Mouse (Mus musculus) myocyte (in vitro differentiated cells): ENCODE results near the gene Ankrd55. TPM values are rescaled to one million over a fixed set of nuclear protein-coding genes. Genes with fewer than 3 reads are reported as not detected.

ENCODE experiments used
- H3K27me3 ChIP-seq: one replicate; pipeline ENCODE4 v1.6.1; 2011; ENCODE audit not compliant: control insufficient read depth, insufficient read depth, insufficient read length
- H3K36me3 ChIP-seq: one replicate; pipeline ENCODE4 v1.6.1; 2011; ENCODE audit not compliant: control insufficient read depth, insufficient read depth
- H3K4me2 ChIP-seq: one replicate; pipeline ENCODE4 v1.6.1; 2011; ENCODE audit warnings: low read depth, control low read depth
- H3K4me3 ChIP-seq: one replicate; pipeline ENCODE4 v1.5.1; 2011; ENCODE audit warnings: mild to moderate bottlenecking, control low read depth, moderate library complexity
- H3K79me2 ChIP-seq: one replicate; pipeline ENCODE4 v1.6.1; 2011; ENCODE audit not compliant: control insufficient read depth, insufficient read depth
- H3ac ChIP-seq: one replicate; pipeline ENCODE4 v1.6.1; 2011; ENCODE audit not compliant: control insufficient read depth, insufficient read length
- CEBPB ChIP-seq: IDR thresholded peaks from 2 replicates; pipeline ENCODE4 v1.6.1; 2011; ENCODE audit warnings: mild to moderate bottlenecking, moderate library complexity; ENCODE audit not compliant: poor library complexity, insufficient read depth, severe bottlenecking
- E2F4 ChIP-seq: IDR thresholded peaks from one replicate; pipeline ENCODE4 v1.6.1; 2011; ENCODE audit warnings: mild to moderate bottlenecking, control low read depth, moderate library complexity; ENCODE audit not compliant: insufficient read depth
- MAX ChIP-seq: IDR thresholded peaks from one replicate; pipeline ENCODE4 v1.6.1; 2011; ENCODE audit warnings: low read depth, mild to moderate bottlenecking, control low read depth
- MYOD1 ChIP-seq, 3 experiments: IDR thresholded peaks; one replicate each; pipeline ENCODE4 v1.6.1; 2011; ENCODE audit warnings: control low read depth in 2 of 3, low read depth in 2 of 3, mild to moderate bottlenecking in 2 of 3, moderate library complexity in 1 of 3; ENCODE audit not compliant: insufficient read length in 2 of 3, control insufficient read depth in 1 of 3
- MYOG ChIP-seq, 3 experiments: IDR thresholded peaks; one replicate each; pipeline ENCODE4 v1.6.1; 2011; ENCODE audit warnings: control low read depth in 2 of 3, low read depth in 2 of 3, mild to moderate bottlenecking in 2 of 3; ENCODE audit not compliant: insufficient read length in 2 of 3, control insufficient read depth in 1 of 3, insufficient read depth in 1 of 3
- POLR2A ChIP-seq: IDR thresholded peaks from one replicate; pipeline ENCODE4 v1.6.1; 2011; ENCODE audit warnings: low read depth, mild to moderate bottlenecking, control low read depth, moderate library complexity; ENCODE audit not compliant: insufficient read length
- POLR2AphosphoS2 ChIP-seq: IDR thresholded peaks from one replicate; pipeline ENCODE4 v1.6.1; 2011; ENCODE audit warnings: low read depth, control low read depth; ENCODE audit not compliant: insufficient read length
- REST ChIP-seq: IDR thresholded peaks from one replicate; pipeline ENCODE4 v1.6.1; 2011; ENCODE audit warnings: mild to moderate bottlenecking, control low read depth, moderate library complexity; ENCODE audit not compliant: insufficient read depth, insufficient read length
- SRF ChIP-seq: IDR thresholded peaks from one replicate; pipeline ENCODE4 v1.6.1; 2011; ENCODE audit warnings: low read depth; ENCODE audit not compliant: control insufficient read depth, insufficient read length
- TCF12 ChIP-seq: IDR thresholded peaks from one replicate; pipeline ENCODE4 v1.6.1; 2011; ENCODE audit warnings: mild to moderate bottlenecking, control low read depth; ENCODE audit not compliant: poor library complexity, insufficient read depth, severe bottlenecking
- TCF3 ChIP-seq: IDR thresholded peaks from one replicate; pipeline ENCODE4 v1.6.1; 2011; ENCODE audit warnings: low read depth, control low read depth; ENCODE audit not compliant: insufficient read length
- USF1 ChIP-seq: IDR thresholded peaks from one replicate; pipeline ENCODE4 v1.6.1; 2011; ENCODE audit warnings: low read depth, mild to moderate bottlenecking, control low read depth, moderate library complexity
- polyA plus RNA-seq: library from polyadenylated mRNA; unstranded; fragments of >200 nt; fragmentation: generic; extraction: Trizol; gene quantifications from one replicate; pipeline ENCODE4 v1.2.1, GENCODE M21; 2012; ENCODE audit warnings: missing spikeins

Gene Ankrd55
- polyA plus RNA-seq, 1 experiment: 0.59 TPM

GRCm38 (mm10) chr13:112404723-112405122 lies 116.5 kb downstream of the Ankrd55 start:
- no peaks in the 10 kb centered on the region for H3K79me2 ChIP-seq
- H3ac ChIP-seq: no peak overlapping the region
- TF ChIP-seq POLR2A (no peak), POLR2AphosphoS2 (no peak), MAX (no peak), TCF12 (no peak), SRF (no peak), MYOD1 (IDR thresholded peaks at IDR 0.05; ENCODE audit: control insufficient read depth in 1 of 3, insufficient read length in 2 of 3, low read depth in 2 of 3) (no peak), MYOG (IDR thresholded peaks at IDR 0.05; ENCODE audit: control insufficient read depth in 1 of 3, insufficient read depth in 1 of 3, insufficient read length in 2 of 3, low read depth in 2 of 3) (no peak), CEBPB (no peak), USF1 (no peak), TCF3 (no peak), REST (no peak), E2F4 (no peak)

DNA sequence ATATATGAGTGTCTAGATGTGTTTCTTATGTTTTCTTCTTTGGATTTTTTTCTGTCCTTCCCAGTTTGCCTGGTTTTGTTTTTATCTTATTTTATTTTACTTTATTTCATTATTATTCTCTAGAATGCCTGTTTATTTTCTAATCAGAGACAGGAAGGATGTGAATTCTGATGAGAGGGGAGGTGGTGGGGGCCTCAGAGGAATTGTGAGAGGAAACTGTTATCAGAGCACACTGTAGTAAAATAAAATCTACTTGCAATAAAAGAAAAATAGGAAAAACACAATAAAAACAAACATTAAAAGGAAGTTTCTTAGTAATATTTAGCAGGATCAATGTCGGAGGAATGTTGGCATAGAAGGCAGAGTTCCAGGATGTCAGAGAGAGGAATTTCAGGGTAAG lies 116.9 kb downstream of the Ankrd55 start:
- Histone ChIP-seq H3K79me2 (no peaks in the 10 kb centered on the region), H3K27me3 (no peaks in the 10 kb centered on the region), H3K4me2 (no peak overlapping the region), H3K4me3 (no peak overlapping the region), H3ac (no peak overlapping the region), H3K36me3 (no peaks in the 10 kb centered on the region)
- TF ChIP-seq TCF12 (no peak), CEBPB (no peak), USF1 (no peak), POLR2A (no peak), E2F4 (no peak), TCF3 (no peak), POLR2AphosphoS2 (no peak), MAX (no peak), SRF (no peak), REST (no peak), MYOG (IDR thresholded peaks at IDR 0.05; ENCODE audit: control insufficient read depth in 1 of 3, insufficient read depth in 1 of 3, insufficient read length in 2 of 3, low read depth in 2 of 3) (no peak), MYOD1 (IDR thresholded peaks at IDR 0.05; ENCODE audit: control insufficient read depth in 1 of 3, insufficient read length in 2 of 3, low read depth in 2 of 3) (no peak)

More at GRCm38 (mm10) chr13:112404723-112405122, 116.5 kb downstream of the Ankrd55 start:
- Histone ChIP-seq H3K4me3 (no peak overlapping the region), H3K4me2 (no peak overlapping the region), H3K36me3 (no peaks in the 10 kb centered on the region), H3K27me3 (no peaks in the 10 kb centered on the region)

DNA sequence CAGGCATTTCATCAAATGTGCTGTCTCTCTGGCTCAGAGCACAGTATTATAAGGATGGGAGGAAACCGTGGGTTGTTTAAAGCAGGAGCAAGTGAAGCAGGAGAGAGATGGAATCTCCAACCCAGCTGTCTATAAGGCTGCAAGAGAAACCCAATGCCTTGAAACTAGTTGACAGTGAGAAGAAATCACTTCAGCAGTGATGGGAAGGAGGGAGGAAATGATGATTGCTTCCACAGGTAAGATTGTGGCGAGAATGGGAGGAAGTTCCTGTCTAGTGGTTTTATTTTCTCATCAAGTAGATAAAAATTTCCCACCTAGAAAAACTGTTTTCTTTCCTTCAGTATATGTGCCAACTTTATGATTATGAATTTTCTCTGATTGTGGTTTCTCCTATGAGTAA lies 118.4 kb downstream of the Ankrd55 start:
- Histone ChIP-seq H3K4me3 (no peak overlapping the region), H3ac (no peak overlapping the region), H3K79me2 (no peaks in the 10 kb centered on the region), H3K27me3 (no peaks in the 10 kb centered on the region), H3K4me2 (no peak overlapping the region), H3K36me3 (no peaks in the 10 kb centered on the region)
- TF ChIP-seq CEBPB (no peak), USF1 (no peak), SRF (no peak), MAX (no peak), MYOD1 (IDR thresholded peaks at IDR 0.05; ENCODE audit: control insufficient read depth in 1 of 3, insufficient read length in 2 of 3, low read depth in 2 of 3) (no peak), POLR2A (no peak)

DNA sequence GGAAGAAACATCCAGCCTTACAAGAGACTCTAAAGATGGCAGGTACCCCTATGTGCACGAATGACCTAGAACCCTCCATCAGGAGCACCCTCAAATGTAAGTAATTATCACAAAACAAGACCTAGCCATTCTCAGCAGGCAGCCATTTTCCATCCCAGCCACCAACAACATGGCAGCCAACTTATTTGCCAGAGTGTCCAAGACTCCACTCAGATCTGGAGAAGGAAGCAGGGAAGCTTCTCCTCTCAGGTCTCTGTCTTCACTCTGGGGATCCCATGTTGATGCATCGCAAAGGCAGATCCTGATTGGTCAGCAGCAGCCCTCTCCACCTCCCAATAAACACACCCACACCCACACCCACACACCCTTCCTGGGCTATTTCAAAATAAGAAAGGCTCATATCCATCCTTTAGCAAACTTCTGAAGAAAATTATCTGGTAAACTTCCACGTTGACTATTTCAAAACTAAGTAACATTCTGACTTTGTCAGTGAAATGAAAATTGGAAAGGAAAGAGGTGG lies 119.0 kb downstream of the Ankrd55 start:
- H3K36me3 ChIP-seq: no peaks in the 10 kb centered on the region
- no peak overlapping the region for H3K4me3 ChIP-seq
- H3K4me2 ChIP-seq: no peak overlapping the region
- no peak overlapping the region for H3ac ChIP-seq
- TF ChIP-seq SRF: no peak
- TF ChIP-seq TCF12: no peak
- no peak for TF ChIP-seq CEBPB
- no peak for TF ChIP-seq POLR2A
- TF ChIP-seq MYOG (IDR thresholded peaks at IDR 0.05; ENCODE audit: control insufficient read depth in 1 of 3, insufficient read depth in 1 of 3, insufficient read length in 2 of 3, low read depth in 2 of 3): no peak
- TF ChIP-seq POLR2AphosphoS2: no peak
- H3K79me2 ChIP-seq: no peaks in the 10 kb centered on the region
- no peaks in the 10 kb centered on the region for H3K27me3 ChIP-seq

DNA sequence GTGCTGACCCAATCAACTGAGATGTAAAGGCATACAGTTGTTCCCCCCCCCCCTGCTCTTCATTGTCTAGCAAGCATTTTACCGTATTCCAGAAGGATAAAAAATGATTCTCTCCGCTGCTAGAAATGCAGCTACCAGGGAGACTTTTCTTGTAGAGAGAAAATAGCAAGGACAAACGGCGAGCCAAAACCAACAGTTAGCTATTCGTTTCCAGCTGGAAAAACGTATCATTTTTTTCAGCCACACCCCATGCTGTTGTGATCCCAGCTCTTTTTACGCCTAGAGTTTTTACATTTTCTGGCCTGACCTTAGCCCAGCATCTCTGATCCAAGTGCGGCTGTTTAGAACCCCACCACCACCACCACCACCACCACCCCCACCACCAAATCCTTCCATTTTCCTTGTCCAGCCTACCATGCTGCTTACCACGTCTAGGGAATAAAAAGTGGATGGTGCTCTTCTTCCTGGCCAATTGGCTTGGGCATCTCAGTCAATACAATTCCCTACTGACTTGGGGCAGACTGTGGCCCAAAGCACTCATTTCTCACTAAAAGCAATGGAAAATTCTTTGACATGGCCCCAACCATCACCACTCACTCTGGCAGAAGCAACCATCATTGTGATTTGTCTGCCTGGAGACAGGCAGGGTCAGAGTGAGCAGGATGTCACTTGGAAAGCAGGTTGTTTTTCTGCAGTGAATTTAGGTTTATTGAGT lies 119.7 kb downstream of the Ankrd55 start:
- no peak overlapping the region for H3K4me2 ChIP-seq
- no peaks in the 10 kb centered on the region for H3K27me3 ChIP-seq
- no peaks in the 10 kb centered on the region for H3K79me2 ChIP-seq
- TF ChIP-seq USF1: no peak
- TF ChIP-seq POLR2AphosphoS2: no peak
- no peak for TF ChIP-seq MAX
- TF ChIP-seq E2F4: no peak
- no peak for TF ChIP-seq SRF
- TF ChIP-seq MYOD1 (IDR thresholded peaks at IDR 0.05; ENCODE audit: control insufficient read depth in 1 of 3, insufficient read length in 2 of 3, low read depth in 2 of 3): no peak
- no peak for TF ChIP-seq TCF3
- TF ChIP-seq CEBPB: no peak
- no peak for TF ChIP-seq POLR2A
- TF ChIP-seq REST: no peak
- TF ChIP-seq MYOG (IDR thresholded peaks at IDR 0.05; ENCODE audit: control insufficient read depth in 1 of 3, insufficient read depth in 1 of 3, insufficient read length in 2 of 3, low read depth in 2 of 3): no peak
- TF ChIP-seq TCF12: no peak
- H3K4me3 ChIP-seq: no peak overlapping the region
- H3ac ChIP-seq: no peak overlapping the region
- no peaks in the 10 kb centered on the region for H3K36me3 ChIP-seq
